Mouse (Mus musculus) fibroblast of lung, adult 2 months (primary cell): ENCODE measurements around the gene Slc7a1.

ENCODE experiments used
- DNase-seq: peaks from one replicate; pipeline ENCODE4 v3.0.0-alpha.2; 2011; ENCODE audit warnings: low read depth

Gene Slc7a1

DNA sequence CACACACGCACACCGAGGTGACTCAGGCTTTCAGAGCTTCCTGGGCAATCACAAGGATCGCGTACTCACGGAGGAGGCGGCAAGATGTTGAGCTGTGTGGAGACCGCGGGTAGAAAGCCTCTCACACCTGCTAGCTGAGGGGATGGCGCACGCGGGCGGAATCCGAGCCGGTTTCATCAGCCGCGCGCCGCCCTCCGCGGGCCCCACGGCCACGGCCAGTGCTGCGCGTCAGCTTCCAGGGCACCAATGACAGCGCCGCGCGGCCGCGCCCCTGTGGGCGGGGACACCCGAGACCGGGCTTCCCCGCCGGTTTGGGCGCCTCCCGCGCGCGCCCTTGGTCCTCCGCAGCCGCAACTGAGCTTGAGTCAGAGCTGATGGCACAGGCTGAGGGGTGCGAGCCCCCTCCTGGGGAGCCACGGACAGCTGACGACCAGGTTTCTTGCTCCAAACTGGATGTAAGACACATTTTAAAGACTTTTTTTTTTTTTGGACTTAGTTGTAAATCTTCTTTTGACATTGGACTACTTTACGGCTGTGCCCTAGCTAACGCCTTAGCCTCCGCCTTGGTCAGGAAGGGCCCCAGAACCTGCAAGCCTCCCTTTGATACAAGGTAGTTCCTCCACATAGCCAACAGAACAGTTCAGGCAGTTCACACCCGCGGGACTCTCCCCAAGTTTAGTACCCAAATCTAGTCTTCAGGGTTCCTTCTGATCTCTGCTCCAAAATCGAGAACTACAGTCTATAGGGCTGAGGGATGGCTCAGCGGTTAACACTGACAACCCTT, at the start of gene Slc7a1:
Slc7a1 (minus strand) TSS at position 245 of the 784 bp plus-strand sequence.
- peak; percentile 67 for DNase-seq

DNA sequence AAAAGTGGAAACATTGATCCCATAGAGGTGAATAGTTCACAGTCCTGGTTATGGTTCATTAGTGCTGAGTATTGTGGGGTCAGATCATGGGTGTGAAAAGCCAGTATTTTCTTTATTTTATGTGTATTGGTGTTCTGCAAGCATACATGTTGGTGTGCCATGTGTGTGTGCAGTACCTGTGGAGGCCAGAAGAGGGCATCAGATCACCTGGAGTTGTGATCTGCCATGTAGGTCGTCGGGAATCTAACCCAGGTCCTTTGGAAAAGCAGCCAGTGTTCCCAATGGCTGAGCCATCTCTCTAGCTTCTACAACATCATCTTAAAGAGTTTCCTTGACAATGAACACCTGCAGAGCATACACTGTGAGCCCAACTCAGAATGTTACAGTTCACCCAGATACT, 45.3 kb upstream of the Slc7a1 start:
- DNase-seq, result no peak

DNA sequence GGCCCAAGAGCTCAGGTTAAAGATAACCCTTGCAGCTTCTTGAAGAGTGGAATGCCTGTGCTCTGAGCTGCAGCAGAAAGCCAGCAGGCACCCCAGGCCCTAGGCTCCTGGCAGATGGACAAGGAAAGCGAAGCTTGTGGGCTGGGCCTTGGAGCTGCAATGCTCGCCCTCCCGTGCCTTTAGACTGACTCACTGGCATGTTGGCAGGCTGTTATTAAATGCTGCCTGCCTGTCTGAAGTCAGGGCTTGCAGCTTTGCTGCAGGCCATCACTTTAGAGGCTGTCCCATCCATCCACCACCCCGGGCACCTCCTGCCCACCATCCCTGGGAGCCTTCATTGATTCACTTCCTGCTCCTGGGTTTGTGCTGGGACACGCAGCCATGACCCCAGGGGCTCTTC, 44.0 kb upstream of the Slc7a1 start:
- DNase-seq, result peak; percentile 90

DNA sequence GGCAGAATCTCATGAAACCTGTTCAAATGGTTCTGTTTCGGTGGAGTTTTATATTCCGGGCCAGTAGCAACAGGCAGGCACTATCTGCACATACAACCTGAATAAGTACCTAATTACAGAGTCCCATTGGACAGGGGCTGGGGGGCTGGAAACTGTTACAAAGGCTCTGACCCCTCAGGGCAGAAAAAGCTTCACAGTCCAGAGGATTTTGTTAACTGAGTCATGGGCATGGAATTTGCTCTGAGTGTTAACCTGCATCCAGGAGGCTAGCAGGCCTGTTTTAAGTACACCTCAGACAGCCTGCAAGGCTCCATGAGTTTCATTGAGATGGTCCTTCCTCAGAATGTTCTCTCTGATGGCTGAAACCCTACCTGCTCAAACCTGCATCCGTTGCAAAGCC, 36.0 kb upstream of the Slc7a1 start:
- DNase-seq, result no peak

DNA sequence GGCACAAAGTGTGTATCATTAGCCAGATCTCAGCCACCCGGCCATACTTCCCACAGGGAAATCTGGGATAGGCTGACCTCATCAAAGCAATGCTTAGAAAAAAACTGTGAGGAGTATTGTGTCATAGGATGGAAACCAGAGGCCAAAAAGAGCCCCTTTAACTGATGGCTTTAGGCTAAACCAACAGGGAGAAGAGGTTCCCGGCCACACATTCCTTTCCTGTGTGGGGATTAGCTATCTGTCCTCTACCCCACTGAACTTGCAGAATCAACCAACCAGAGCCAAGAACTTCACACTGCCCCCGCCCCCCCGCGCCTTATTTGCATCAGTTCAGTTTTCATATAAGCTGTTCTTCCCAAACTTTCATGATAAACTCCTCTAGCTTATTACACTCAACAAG, 32.4 kb upstream of the Slc7a1 start:
- DNase-seq, result no peak

DNA sequence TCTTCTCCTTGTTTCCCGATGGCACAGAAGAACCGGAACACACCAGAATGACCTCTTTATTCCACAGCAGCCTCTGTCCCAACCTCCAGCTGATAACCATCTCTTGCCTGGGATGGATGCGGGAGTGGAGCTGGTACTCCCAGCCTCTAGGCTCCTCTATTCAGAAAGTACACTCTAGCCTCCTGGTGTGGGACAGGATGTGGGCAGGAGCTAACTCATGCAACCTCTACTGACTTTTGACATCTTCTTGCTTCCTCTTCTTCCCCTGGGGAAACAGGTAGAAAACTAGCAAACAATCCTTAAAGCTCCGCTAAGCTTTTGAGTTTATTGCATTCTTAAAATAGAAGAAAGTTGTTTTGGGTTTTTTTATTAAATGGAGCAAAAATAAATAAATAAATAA, 29.1 kb upstream of the Slc7a1 start:
- DNase-seq, result no peak

DNA sequence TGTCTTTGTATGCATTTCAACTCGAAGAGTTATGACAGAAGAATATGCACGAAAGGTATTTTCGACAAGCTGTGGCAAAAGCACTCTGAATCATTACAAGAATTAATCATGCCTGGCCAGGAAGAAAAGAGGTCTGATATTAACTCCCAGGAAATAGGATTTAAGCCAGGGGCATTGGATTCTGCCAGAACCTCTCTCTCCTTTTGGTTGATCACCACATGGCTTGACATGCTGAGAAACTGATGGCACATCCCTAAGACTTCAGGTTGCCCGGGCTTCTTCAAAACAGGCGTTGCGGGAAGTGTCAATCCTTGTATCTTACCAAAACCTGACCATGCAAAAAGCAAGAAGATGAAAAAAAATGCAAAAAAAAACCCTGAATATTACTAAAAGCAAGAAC, 25.4 kb upstream of the Slc7a1 start:
- no peak for DNase-seq

DNA sequence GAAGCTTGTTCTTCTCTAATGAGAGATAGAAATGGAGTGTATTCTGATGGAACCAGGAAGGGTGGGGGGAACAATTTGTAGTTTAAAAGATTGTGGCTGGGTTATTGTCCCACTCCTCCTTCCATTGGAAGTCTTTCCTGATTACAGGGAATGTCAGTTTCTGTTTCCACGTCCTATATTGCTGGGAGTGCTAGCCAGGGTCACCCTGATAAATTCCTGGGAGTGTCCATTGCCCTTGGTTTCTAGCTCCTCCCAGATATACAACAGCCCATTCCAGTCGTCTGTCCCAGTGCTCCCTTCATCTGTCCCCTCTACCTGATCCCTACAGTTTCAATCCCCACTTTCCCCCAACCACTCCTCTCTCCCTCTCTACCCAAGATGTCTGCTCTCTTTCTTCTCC, 21.6 kb upstream of the Slc7a1 start:
- DNase-seq, result no peak

DNA sequence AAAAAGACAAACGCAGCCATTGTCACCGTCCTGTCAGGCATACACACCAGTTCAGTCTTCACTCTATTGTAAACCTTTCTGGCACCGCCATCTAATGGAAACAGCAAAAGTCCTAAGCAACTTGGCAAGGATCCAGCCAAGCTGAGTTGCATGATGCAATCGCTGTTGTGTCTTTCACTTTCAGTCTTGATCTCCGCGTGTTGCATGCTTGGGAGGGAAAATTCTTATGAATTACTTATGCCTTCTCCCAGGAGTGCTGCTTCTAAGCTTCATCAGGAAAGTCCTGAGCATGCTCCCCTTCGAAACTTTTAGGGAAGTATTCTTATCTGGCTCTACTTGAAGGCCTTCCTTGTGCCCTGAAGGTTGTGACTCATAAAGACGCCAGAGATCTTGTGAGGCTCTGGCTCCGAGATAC, 19.4 kb upstream of the Slc7a1 start:
- DNase-seq, result no peak

DNA sequence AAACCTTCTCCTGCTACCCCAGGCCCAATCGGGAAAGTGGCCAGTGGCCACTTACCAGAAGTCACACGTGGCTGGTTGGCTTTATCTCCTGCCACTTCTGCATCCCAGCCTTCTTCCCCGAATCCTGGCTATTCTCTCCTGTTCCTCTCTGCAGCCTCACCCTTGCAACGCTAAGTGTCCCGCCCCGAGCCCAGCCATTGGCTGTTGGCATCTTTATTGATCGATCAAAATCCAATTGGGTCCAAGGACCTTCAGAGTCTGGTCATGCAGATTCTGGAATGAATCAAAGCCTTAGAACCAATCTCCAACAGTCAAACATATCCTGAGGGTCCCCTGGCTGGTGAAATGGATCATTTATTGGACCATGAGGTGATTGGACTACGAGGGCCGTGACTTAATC, 18.7 kb upstream of the Slc7a1 start:
- DNase-seq, result no peak

DNA sequence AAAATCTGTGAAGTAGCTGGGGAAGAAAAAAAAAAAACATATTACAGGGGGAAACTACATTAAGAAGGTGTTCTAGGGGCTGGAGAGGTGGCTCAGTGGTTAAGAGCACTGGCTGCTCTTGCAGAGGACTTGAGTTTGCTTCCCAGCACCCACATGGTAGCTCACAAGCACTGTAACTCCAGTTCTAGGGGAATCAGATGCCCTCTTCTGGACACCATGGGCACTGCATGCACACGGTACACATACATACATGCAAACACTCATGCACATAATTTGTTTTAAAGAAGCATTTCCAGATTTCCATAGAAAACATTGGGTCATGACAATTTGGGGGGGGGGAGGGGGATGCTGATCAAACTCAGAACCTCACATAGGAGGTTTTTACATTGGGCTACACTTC, 18.1 kb upstream of the Slc7a1 start:
- DNase-seq, result no peak

DNA sequence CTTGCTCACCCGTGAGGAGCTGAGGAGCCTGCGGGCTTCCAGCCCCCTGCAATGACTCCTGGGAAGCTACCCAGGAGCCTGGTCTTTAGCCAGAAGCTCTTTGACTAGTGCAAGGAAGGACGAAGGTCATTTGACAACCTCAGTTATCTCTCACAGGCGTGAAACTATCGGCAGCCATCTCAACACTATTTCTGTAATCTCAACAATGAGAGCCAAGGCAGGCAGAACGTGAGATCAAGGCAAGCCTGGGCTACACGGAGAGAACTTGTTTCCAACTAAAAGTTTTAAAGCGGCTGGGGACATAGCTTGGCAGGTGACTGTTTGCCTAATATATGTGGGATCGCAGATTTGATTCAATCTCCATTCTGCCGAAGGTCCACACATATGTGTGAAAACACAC, 16.8 kb upstream of the Slc7a1 start:
- DNase-seq, result no peak

DNA sequence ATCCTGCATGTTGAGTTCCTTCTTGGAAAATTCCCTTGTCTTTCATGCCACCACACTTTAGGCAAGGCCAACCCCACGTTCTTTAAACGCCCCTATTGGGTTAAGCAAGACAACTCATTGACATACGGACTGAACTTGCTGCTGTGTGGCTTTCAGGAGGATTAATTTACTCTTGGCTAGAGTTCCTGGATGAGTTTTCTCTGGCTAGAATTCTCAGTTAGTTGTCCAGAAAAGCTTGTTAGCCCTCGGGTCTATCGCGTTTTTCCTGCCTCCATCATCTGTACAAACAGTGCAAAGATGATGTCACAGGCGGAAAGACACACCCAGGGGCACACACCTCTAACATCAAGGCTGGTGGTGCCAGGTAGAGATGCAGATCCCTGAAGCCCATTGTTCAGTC, 14.5 kb upstream of the Slc7a1 start:
- DNase-seq, result no peak

DNA sequence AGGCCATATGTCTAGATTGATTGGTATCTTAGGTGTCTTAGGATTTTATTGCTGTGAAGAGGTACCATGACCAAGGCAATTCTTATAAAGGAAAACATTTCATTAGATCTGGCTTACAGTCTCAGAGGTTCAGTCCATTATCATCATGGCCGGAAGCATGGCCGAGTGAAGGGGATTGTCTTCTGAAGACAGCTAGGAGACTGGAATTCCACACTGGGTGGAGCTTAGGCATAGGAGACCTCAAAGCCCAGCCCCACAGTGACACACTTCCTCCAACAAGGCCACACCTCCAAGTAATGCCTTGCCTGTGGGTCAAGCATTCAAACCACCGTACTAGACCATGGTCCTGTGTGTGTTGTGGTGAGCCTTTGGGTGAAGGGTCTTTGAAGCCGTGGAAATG, 12.8 kb upstream of the Slc7a1 start:
- no peak for DNase-seq

DNA sequence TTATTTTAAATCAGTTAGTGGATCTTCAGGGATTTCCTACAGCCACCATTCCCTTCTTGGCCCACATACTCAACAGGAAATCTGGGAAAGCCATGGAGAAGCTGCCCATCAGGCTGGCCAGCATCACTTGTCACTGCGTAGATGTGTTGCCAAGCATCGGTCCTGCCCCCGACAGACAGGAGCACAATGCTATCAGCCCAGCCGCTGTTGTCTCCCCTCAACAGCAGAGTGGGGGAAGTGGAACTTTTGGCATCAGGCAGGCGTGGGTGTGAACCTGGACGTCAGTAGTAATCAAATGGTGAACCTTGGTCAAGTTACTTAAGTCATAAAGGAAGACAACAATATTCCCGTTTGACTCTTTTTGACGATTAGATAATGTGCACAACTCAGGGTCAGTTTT, 9.8 kb upstream of the Slc7a1 start:
- DNase-seq, result no peak

DNA sequence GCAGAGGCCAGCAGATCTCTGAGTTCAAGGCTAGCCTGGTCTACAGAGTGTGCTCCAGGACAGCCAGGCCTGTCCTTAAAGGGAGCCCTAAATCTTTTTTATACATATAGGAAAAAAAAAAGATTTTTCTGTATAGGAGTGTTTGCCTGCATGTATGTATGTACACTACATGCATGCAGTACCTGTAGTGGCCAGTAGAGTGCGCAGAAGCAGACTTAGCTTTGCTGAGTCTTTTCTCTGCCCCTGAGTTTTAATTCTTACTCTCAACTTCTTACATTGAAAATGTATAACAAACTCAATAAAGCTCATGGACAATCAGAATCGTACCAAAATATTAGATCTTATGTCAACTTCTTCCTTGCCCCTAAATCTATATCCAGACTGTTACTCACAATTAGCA, 7.2 kb upstream of the Slc7a1 start:
- DNase-seq, result no peak

DNA sequence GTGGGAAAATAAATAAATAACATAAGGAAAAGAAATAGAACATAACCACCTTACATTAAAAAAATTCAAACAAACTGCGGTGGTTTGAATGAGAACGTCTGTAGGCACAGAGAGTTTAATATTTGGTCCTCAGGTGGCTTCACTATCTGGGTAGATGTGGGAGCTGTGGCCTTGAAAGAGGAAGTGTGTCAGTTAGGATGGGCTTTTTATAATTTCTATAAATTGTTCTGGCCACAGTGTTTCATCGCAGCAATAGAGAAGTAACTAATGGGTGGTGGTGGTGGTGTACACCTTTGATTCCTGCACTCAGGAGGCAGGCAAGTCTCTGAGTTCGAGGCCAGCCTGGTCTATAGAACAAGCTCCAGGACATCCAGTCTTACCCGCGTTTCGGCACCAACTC, 4.8 kb upstream of the Slc7a1 start:
- DNase-seq, result no peak

DNA sequence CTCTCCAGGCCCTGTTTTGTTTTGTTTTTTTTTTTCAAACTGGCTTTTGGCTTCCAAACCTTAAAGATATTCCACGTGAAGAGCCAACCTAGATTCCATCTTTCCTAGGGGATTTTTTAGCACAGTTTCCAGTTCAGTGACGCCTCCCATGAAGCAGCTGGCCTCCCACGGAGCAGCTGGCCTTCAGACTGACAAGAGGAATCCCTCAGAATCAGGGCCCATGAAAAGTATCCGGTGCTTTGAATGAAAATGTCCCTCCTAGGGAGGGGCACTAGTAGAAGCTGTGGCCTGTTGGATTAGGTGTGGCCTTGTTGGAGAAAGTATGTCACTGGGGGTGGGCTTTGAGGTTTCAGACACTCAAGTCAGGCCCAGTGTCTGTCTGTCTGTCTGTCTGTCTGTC, 2.9 kb upstream of the Slc7a1 start:
- DNase-seq, result no peak

DNA sequence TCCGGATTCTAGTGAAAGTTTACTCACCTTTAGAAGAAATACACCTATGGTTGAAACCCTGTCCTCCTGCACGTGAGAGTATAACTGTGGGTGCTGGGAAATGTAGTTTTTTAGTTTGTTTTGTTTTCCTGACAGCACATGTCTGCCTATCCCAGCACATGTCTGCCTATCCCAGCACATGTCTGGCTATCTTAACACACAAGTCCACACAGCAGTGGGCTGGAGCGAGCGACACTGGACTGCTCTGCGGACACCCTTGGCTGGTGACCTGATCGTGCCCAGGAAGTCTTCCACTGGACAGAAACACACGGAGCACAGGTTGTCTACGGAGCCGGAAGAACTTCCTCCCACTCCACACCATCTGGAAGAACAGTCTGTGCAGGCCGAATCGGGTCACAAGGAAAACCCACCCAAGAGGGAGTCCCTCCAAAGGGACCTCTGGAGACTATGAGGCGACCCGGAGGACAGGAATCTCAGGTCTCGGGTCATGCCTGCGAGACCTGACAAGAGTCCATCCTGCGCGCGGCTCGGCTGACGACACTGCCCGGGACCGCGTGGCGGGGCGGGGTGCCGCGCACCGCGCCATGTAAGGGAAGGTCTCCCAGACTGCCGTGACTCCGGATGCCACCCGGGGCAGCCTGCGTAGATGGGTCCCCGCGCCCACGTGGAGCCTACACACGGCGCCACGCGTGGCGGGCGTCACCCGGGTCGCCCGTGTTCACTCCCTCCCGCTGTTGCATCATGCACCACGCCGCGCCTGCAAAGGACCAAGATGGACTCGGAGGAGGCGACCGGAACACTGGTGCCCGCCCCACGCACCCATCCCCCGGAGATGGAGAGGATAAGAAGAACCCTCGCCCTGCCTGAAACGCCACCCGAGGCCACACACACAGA, 691 bp downstream of the Slc7a1 start:
- DNase-seq, result peak; percentile 14

DNA sequence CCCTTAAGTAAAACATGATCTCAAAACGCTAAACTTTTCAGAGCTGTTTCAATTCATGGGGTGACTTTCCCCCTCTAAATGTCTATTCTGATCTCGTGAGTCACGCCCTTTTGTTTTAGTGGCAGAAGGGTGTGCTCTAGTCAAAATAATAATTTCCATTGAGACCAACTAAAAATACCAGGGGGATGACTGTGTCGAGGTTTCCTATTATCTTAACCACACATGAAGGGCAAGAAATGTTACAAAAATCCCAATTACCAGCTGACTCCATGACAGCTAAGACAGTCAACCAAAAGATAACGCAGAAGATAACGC, 1.3 kb downstream of the Slc7a1 start:
- peak; percentile 20 for DNase-seq

DNA sequence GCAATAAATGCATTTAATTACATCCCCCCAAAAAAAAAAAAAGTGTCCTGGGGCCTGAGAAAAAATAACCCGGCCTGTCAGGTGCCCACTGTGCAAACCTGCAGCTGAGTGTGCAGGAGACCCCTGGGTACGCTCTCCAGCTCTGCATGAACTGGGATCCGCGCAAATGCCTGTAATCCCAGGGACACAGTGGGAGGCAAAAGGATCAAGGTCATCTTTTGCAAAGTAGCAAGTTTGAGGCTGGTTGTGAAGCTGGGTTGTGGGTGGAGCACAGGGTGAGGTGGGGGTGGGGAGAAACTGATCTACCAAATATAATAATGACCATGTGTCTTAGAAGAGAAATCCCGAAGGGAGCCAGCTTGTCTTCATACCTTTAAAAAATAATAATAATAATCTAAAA, 1.8 kb downstream of the Slc7a1 start:
- no peak for DNase-seq

DNA sequence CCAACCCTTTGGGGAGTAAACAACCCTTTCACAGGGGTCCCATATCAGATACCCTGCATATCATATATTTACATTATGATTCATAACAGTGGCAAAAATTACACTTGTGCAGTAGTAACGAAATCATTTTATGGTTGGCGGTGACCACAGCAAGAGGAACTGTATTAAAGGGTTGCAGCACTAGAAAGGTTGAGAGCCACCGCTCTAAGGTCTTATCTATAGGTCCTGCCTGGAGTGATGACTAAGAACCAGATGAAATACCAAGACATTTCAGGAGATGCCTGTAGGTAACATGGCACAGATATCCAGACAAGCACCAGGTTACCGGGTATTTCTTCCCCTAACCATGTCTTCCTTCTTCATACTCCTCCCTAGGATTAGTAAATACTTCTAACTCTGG, 2.3 kb downstream of the Slc7a1 start:
- no peak for DNase-seq

DNA sequence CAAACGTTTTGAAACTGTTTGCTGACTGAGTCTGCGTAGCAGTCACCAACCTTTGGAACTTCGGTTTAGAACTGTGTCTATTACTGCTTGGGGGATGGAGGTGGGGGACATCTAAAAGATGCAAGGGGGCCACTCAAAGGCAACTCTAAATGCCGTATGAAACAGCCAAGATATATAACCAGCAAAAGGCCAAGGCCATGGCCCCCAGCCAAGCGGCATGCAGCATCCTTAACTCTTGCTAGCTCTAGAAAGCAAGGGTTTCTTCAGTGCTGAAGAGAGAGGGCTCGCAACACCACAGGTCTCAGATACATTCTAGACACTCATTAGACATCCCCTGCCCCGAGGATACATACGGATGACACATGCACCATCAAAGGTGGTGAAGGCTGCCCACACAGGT, 6.4 kb downstream of the Slc7a1 start:
- no peak for DNase-seq

DNA sequence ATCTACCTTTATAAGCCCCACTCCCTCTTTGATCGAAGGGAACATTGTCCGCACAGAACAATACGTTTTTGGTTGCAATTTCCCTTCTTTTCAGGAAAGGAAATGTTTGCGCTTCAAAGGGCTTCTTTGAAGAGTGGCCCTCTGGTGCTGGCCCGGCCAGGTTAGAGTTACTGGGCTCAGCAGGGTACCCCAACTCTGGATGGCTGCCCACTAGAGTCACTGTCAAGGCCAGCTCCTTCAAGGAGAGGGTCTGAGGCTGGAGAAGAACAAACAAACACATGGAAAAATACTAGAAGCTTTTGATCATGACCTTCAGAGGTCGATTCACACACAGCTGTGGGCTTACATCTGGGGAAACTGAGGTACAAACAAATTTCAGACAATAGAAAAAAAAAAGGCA, 6.9 kb downstream of the Slc7a1 start:
- no peak for DNase-seq
